Mouse (Mus musculus) MEL (cell line): ENCODE results near the gene Adnp. TPM values are rescaled to one million over a fixed set of nuclear protein-coding genes. Genes with fewer than 3 reads are reported as not detected.

Experiments
- DNase-seq: peaks from one replicate; pipeline ENCODE4 v3.0.0; 2011; ENCODE audit warnings: low read depth, low spot score
- H3K27ac ChIP-seq: 2 replicates; pipeline ENCODE4 v1.5.1; 2012; ENCODE audit warnings: low read depth, mild to moderate bottlenecking, control low read depth, low read length, moderate library complexity; ENCODE audit not compliant: control insufficient read depth
- H3K27me3 ChIP-seq, 2 experiments: fragments of 150-350 bp in 1 of 2; sonication (generic) in 1 of 2; 2 replicates each; pipeline ENCODE4 v1.6.1; 2012; ENCODE audit warnings: low read length in 2 of 2, mild to moderate bottlenecking in 2 of 2, improper control_type of control experiment in 1 of 2, moderate library complexity in 1 of 2; ENCODE audit not compliant: insufficient read depth in 2 of 2, control insufficient read depth in 1 of 2
- H3K36me3 ChIP-seq, 2 experiments: 2 replicates each; pipeline ENCODE4 v1.6.1; 2012 to 2014; ENCODE audit warnings: low read length in 2 of 2, improper control_type of control experiment in 1 of 2, inconsistent platforms in 1 of 2, mild to moderate bottlenecking in 1 of 2; ENCODE audit not compliant: insufficient read depth in 2 of 2, control insufficient read depth in 1 of 2
- H3K4me1 ChIP-seq, 2 experiments: fragments of 150-350 bp in 1 of 2; sonication (generic) in 1 of 2; 2 replicates each; pipeline ENCODE4 v1.6.1; 2012; ENCODE audit warnings: low read length in 2 of 2, improper control_type of control experiment in 1 of 2, mild to moderate bottlenecking in 1 of 2; ENCODE audit not compliant: insufficient read depth in 2 of 2, control insufficient read depth in 1 of 2
- H3K4me3 ChIP-seq, 2 experiments: fragments of 150-350 bp in 1 of 2; sonication (generic) in 1 of 2; 2 replicates each; pipeline ENCODE4 v1.5.1; 2012; ENCODE audit warnings: low read depth in 2 of 2, low read length in 2 of 2, mild to moderate bottlenecking in 2 of 2, moderate library complexity in 2 of 2, control low read depth in 1 of 2, improper control_type of control experiment in 1 of 2; ENCODE audit not compliant: control insufficient read depth in 1 of 2, insufficient read depth in 1 of 2
- H3K79me2 ChIP-seq: 2 replicates; pipeline ENCODE4 v1.6.1; 2012; ENCODE audit warnings: mild to moderate bottlenecking, low read length, moderate library complexity; ENCODE audit not compliant: control insufficient read depth, poor library complexity, insufficient read depth
- H3K9ac ChIP-seq: 2 replicates; pipeline ENCODE4 v1.6.1; 2012; ENCODE audit warnings: low read depth, mild to moderate bottlenecking, control low read depth, low read length, moderate library complexity; ENCODE audit not compliant: control insufficient read depth, poor library complexity, severe bottlenecking
- H3K9me3 ChIP-seq: fragments of 150-350 bp; sonication (generic); replicated peaks from 2 replicates; pipeline ENCODE4 v1.6.1; 2012; ENCODE audit warnings: mild to moderate bottlenecking, low read length, improper control_type of control experiment, moderate library complexity; ENCODE audit not compliant: insufficient read depth
- CHD1 ChIP-seq: IDR thresholded peaks from 2 replicates; pipeline ENCODE4 v1.6.1; 2012; ENCODE audit warnings: low read depth, mild to moderate bottlenecking, inconsistent platforms, low read length, improper control_type of control experiment
- CHD2 ChIP-seq: IDR thresholded peaks from 2 replicates; pipeline ENCODE4 v1.6.1; 2011; ENCODE audit warnings: low read length, improper control_type of control experiment
- E2F4 ChIP-seq: IDR thresholded peaks from 2 replicates; pipeline ENCODE4 v1.6.1; 2011; ENCODE audit warnings: low read depth, low read length, improper control_type of control experiment, borderline replicate concordance
- GABPA ChIP-seq: IDR thresholded peaks from 2 replicates; pipeline ENCODE4 v1.6.1; 2012; ENCODE audit warnings: low read depth, mild to moderate bottlenecking, inconsistent platforms, low read length, improper control_type of control experiment, moderate library complexity
- MAFK ChIP-seq: IDR thresholded peaks from 2 replicates; pipeline ENCODE4 v1.6.1; 2011; ENCODE audit warnings: low read depth, mild to moderate bottlenecking, low read length, improper control_type of control experiment, borderline replicate concordance
- MAZ ChIP-seq: IDR thresholded peaks from 2 replicates; pipeline ENCODE4 v1.6.1; 2012; ENCODE audit warnings: low read depth, mild to moderate bottlenecking, inconsistent platforms, low read length, improper control_type of control experiment
- MXI1 ChIP-seq: IDR thresholded peaks from 2 replicates; pipeline ENCODE4 v1.6.1; 2011; ENCODE audit warnings: mild to moderate bottlenecking, low read depth, low read length, improper control_type of control experiment
- NELFE ChIP-seq: IDR thresholded peaks from 2 replicates; pipeline ENCODE4 v1.6.1; 2011; ENCODE audit warnings: low read depth, low read length, improper control_type of control experiment
- POLR2A ChIP-seq, 2 experiments: IDR thresholded peaks; 2 replicates each; pipeline ENCODE4 v1.6.1; 2011 to 2012; ENCODE audit warnings: low read length in 2 of 2, mild to moderate bottlenecking in 2 of 2, control low read depth in 1 of 2, improper control_type of control experiment in 1 of 2, low read depth in 1 of 2, moderate library complexity in 1 of 2; ENCODE audit not compliant: control insufficient read depth in 1 of 2, insufficient read depth in 1 of 2, poor library complexity in 1 of 2
- POLR2AphosphoS5 ChIP-seq: IDR thresholded peaks from 2 replicates; pipeline ENCODE4 v1.6.1; 2012; ENCODE audit warnings: low read depth, borderline replicate concordance, mild to moderate bottlenecking, inconsistent platforms, low read length, moderate library complexity, mixed read lengths
- RAD21 ChIP-seq: IDR thresholded peaks from 2 replicates; pipeline ENCODE4 v1.6.1; 2011; ENCODE audit warnings: mild to moderate bottlenecking, low read depth, low read length, improper control_type of control experiment
- TBP ChIP-seq: IDR thresholded peaks from 2 replicates; pipeline ENCODE4 v1.8.0; 2011; ENCODE audit warnings: low read depth, low read length, improper control_type of control experiment
- UBTF ChIP-seq: IDR thresholded peaks from 2 replicates; pipeline ENCODE4 v1.6.1; 2012; ENCODE audit warnings: low read depth, mild to moderate bottlenecking, inconsistent platforms, low read length, improper control_type of control experiment, moderate library complexity, borderline replicate concordance; ENCODE audit not compliant: insufficient read depth
- USF2 ChIP-seq, 2 experiments: IDR thresholded peaks; 2 replicates each; pipeline ENCODE4 v1.6.1; 2011 to 2012; ENCODE audit warnings: improper control_type of control experiment in 2 of 2, low read length in 2 of 2, borderline replicate concordance in 1 of 2, inconsistent platforms in 1 of 2, low read depth in 1 of 2, mild to moderate bottlenecking in 1 of 2; ENCODE audit not compliant: insufficient read depth in 1 of 2
- ZC3H11A ChIP-seq: IDR thresholded peaks from 2 replicates; pipeline ENCODE4 v1.6.1; 2012; ENCODE audit warnings: low read depth, mild to moderate bottlenecking, inconsistent platforms, low read length, improper control_type of control experiment
- polyA plus RNA-seq, 2 experiments: library from polyadenylated mRNA; stranded (reverse) in 1 of 2; unstranded in 1 of 2; fragments of >175 nt in 1 of 2; fragments of >200 nt in 1 of 2; gene quantifications; 2 replicates each; pipeline versions ENCODE4 v1.2.1 to v1.2.4; 2012; ENCODE audit warnings: low replicate concordance in 2 of 2, low read depth in 1 of 2; ENCODE audit not compliant: insufficient read length in 2 of 2, insufficient read depth in 1 of 2, missing spikeins in 1 of 2
- total RNA-seq: library from RNA; depleted of rRNA; stranded (reverse); fragments of 300-350 nt; gene quantifications from 2 replicates; pipeline ENCODE4 v1.2.3, GENCODE M21; 2012

The Adnp gene
- total and polyA plus RNA-seq, 3 experiments = 2.3 to 29.4 (median 11.9) TPM

GRCm38 (mm10) chr2:168198421-168198820 lies 8.5 kb downstream of the Adnp start:
- Histone ChIP-seq H3K9ac (no peak overlapping the region), H3K4me1 (peaks cover 7 to 21% of the 10 kb centered on the region in 2 experiments; a peak in 3 of 4 replicates), H3K79me2 (peaks cover 81% of the 10 kb centered on the region), H3K4me3 (no peak overlapping the region), H3K27ac (no peak overlapping the region), H3K9me3 (no peaks in the 10 kb centered on the region), H3K27me3 (no peaks in the 10 kb centered on the region), H3K36me3 (peaks cover 40 to 53% of the 10 kb centered on the region in 2 experiments)
- no peak for DNase-seq
- TF ChIP-seq UBTF (no peak), MAFK (no peak), RAD21 (no peak), MAZ (no peak), E2F4 (no peak), ZC3H11A (no peak)

GRCm38 (mm10) chr2:168195721-168196120 lies 11.2 kb downstream of the Adnp start:
- peaks cover 84% of the 10 kb centered on the region for H3K79me2 ChIP-seq
- H3K27ac ChIP-seq = no peak overlapping the region
- H3K4me3 ChIP-seq = no peak overlapping the region
- no peaks in the 10 kb centered on the region for H3K9me3 ChIP-seq
- H3K27me3 ChIP-seq = no peaks in the 10 kb centered on the region
- peaks cover 32 to 34% of the 10 kb centered on the region in 2 experiments for H3K36me3 ChIP-seq
- TF ChIP-seq MXI1 = 0 out of 2 replicates have a peak, but pooled peaks have one; percentile 15
- no peak for TF ChIP-seq POLR2AphosphoS5
- peaks cover 4 to 10% of the 10 kb centered on the region in 2 experiments; a peak in 3 of 4 replicates for H3K4me1 ChIP-seq
- no peak overlapping the region for H3K9ac ChIP-seq
- no peak for DNase-seq

GRCm38 (mm10) chr2:168193685-168194084 lies 13.2 kb downstream of the Adnp start:
- no peaks in the 10 kb centered on the region for H3K9me3 ChIP-seq
- H3K27ac ChIP-seq = no peak overlapping the region
- no peak for DNase-seq
- peaks cover 83% of the 10 kb centered on the region for H3K79me2 ChIP-seq
- H3K4me1 ChIP-seq = peaks cover 0 to 2% of the 10 kb centered on the region in 2 experiments; a peak in 1 of 4 replicates
- peaks cover 22 to 34% of the 10 kb centered on the region in 2 experiments for H3K36me3 ChIP-seq
- TF ChIP-seq MAFK (peak; percentile 79), MAZ (no peak)
- no peaks in the 10 kb centered on the region for H3K27me3 ChIP-seq
- no peak overlapping the region for H3K9ac ChIP-seq
- no peak overlapping the region for H3K4me3 ChIP-seq

GRCm38 (mm10) chr2:168191856-168192255 lies 15.1 kb downstream of the Adnp start:
- peaks cover 0 to 2% of the 10 kb centered on the region in 2 experiments; a peak in 1 of 4 replicates for H3K4me1 ChIP-seq
- TF ChIP-seq NELFE (no peak), MXI1 (no peak), GABPA (no peak), USF2 (IDR thresholded peaks at IDR 0.05; ENCODE audit: borderline replicate concordance in 1 of 2, insufficient read depth in 1 of 2, low read depth in 1 of 2, low read length in 2 of 2) (no peak), CHD2 (no peak), CHD1 (no peak), ZC3H11A (no peak), TBP (no peak), POLR2A (IDR thresholded peaks at IDR 0.05; ENCODE audit: control insufficient read depth in 1 of 2, insufficient read depth in 1 of 2, low read depth in 1 of 2, low read length in 2 of 2, poor library complexity in 1 of 2) (no peak)
- TF ChIP-seq, all 39 proteins: peak for 0
- Histone ChIP-seq H3K79me2 (peaks cover 70% of the 10 kb centered on the region), H3K9me3 (no peaks in the 10 kb centered on the region), H3K27ac (no peak overlapping the region), H3K4me3 (no peak overlapping the region), H3K9ac (no peak overlapping the region), H3K27me3 (no peaks in the 10 kb centered on the region), H3K36me3 (peaks cover 17 to 33% of the 10 kb centered on the region in 2 experiments)
- no peak for DNase-seq
